Mouse (Mus musculus): ENCODE results near the gene Kng1. TPM values are rescaled to one million over a fixed set of nuclear protein-coding genes. Genes with fewer than 3 reads are reported as not detected.
"Not testable (repeated sequence)": the region's sequence is repeated elsewhere in the genome, so short reads cannot be mapped to it uniquely, and the experiment has no call there.

Gene Kng1
- total RNA-seq, 2 experiments from 2014 or later, result not detected

DNA sequence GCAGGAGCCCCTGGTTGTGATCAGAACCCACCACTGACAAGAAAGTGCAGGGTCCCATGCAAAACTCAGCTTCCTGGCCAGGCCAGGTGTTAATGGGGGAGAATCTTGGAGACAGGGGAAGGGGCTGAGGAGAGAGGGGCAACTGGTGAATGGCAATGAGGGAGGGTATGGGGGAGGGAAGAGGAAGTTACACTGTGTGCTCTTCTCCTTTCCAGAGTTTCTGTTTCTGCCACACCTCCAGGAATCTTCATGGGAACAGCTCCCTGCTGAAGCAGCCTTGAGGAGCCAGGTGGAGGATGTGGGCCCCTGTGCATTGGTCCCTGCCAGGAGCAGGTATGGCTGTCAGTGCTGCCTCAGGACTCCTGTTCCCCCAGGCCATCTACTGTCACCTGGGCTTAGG, 33.7 kb downstream of the Kng1 start:
- peak; percentile 59 for ATAC-seq (replicated peaks; ENCODE audit: poor library complexity, severe bottlenecking)

DNA sequence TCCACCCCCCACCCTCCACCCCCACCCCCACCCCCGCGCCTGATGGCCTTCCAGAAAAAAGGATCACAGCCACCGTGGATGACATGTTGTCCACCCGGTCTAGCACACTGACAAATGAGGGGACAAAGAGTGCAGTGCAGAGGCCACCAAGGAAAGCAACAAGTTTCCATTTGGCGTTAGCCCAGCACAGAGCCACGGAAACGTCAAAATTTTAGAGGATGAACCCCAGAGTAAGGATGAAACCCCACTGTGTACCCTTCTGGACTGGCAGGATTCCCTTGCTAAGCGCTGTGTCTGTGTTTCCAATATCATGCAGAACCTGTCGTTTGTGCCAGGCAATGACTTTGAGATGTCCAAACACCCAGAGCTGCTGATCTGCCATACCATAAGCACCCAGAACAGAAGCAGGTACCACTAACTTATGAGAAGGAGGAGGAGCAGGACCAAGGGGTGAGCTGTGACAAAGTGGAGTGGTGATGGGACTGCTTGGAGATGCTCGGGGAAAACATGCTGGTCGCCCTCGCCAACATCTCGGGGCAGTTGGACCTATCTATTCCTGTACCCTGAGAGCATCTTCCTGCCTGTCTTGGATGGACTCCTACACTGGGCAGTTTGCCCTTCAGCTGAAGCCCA, 35.8 kb downstream of the Kng1 start:
- ATAC-seq (replicated peaks; ENCODE audit: poor library complexity, severe bottlenecking), result no peak

DNA sequence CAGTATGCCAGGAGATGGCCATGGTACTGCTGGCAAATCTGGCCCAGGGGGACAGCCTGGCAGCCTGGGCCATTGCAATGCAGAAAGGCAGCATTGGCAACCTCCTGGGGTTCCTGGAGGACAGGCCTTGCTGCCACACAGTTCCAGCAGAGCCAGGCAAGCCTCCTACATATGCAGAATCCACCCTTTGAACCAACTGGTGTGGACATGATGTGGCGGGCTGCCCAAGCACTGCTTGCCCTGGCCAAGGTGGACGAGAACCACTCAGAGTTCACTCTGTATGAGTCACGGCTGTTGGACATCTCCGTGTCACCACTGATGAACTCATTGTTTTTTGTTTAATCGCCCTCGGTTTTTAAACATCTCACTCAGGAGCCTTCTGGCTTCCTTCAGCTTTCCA, 36.5 kb downstream of the Kng1 start:
- ATAC-seq (replicated peaks; ENCODE audit: poor library complexity, severe bottlenecking), result no peak

DNA sequence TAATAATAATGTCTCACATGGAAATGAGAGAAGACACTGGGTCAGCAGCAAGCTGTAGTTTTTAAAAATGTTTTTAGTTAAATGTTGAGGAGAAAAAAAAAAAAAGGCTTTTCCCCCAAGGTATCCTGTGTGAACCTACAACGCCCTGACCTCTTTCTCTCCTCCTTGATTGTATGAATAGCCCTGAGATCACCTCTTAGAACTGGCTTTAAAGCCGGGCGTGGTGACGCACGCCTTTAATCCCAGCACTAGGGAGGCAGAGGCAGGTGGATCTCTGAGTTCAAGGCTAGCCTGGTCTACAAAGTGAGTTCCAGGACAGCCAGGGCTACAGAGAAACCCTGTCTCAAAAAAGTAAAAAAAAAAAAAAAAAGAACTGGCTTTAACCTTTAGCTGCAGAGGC, 37.9 kb downstream of the Kng1 start:
- ATAC-seq (replicated peaks; ENCODE audit: poor library complexity, severe bottlenecking), result not testable (repeated sequence)

DNA sequence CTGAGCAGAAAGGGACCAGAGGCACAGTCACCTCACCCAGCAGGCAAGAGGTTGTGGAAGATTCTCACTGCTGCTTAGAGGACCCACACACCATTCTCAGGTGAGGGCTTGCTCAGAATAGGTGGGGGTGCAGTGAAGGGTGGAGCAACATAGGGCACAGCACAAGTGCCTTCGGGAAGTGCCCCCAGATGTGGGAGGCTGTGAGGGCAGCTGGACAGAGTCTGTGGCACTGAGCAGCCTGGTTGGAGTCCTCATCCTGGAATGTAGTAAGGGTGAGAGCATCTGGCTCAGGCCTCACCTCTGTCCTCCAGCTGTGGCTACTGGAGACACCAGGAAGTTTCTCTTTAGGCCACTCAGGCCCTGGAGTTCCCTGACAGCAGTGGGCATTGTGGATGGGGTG, 39.2 kb downstream of the Kng1 start:
- not testable (repeated sequence) for ATAC-seq (replicated peaks; ENCODE audit: poor library complexity, severe bottlenecking)

DNA sequence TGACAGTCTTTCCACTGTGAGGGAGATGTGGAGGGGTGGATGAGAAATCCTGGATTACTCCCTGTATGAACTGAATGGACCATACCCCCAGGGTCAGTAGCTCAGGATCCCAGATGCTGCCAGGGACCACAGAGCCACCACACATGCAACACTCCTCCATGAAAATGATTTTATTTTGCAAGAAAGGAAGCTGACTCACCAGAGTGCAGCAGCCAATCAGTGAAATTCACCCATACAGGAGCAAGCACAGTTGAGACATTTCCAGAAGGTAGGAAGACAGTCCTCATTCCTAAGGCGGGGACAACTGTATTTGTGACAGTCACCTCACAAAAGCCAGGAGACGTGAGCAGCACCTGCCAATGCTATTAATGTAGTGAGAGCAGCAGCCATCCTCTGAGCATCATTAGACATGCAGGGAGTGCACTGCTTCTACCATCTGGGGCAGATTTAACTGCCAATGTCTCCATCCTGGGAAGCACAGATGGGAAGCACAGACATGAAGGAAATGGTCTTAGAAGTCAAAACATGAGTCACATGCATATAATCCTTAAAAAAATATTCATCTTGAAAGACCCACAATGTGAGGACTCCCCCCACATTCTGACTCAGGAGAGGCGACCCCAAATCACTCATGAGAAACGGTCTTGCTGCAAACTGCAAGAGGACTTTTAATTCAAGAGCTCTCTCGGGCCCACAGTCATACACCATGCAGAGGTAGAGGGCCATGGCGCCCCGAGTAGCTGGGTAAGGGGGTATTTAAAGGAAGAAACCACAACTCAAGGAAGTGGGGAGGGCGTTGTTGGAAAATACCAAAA, 39.8 kb downstream of the Kng1 start:
- ATAC-seq (replicated peaks; ENCODE audit: poor library complexity, severe bottlenecking), result peak; percentile 78

DNA sequence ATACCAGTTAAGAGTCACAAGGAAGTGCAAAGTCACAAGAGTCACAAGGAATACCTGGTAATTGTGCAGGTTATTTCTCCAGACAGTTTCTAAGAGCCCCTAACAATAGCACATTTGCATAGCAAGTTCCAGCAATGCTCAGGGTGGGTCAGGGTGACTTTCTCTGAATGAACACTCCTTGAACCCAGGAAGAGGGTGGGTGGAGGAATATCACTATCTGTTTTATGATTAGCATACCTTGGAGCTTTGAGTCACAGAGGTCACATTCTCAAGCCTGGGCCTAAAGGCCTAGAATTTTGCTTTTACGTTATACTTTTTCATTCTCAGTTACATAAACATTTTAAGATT, 40.4 kb downstream of the Kng1 start:
- ATAC-seq (replicated peaks; ENCODE audit: poor library complexity, severe bottlenecking), result not testable (repeated sequence)

DNA sequence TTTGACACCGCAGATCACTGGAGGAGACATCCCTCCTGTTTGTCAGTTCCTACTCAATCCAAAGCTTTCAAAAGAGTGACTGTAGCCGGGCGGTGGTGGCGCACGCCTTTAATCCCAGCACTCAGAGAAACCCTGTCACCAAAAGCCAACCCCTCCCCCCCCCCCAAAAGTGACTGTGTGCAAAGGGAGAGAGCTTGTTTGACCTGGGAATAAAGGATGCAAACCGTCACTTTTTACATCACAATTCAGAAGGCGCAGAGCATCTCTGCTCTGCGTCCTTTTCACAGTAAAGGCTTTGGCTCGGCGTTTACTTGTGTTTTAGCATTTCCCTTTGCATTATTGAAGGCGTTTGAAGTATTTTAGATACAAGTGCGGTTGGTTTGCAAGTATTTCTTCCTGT, 42.0 kb downstream of the Kng1 start:
- no peak for ATAC-seq (replicated peaks; ENCODE audit: poor library complexity, severe bottlenecking)

DNA sequence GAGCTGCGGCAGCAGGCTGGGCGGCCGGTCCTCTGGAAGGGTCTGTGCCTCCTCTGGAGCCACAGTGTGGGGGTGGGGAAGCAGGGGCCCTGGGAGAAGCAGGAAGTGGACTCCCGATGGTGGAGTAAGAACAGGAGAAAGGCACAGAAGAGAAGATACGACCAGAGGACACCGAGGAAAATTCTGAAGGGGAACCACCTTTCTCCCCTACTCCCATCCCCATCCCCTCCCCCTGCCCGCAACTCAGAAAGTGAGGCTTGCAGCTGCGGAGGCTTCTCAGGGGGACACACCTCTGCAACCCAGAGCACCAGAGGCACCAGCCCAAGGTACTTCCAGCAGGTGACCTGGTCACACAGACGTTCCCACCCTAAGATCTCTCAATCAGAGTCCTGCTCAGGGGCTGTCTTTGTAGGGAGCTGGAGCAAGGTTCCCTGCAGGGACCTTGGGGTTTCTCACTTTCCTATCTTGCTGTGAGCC, 42.5 kb downstream of the Kng1 start:
- no peak for ATAC-seq (replicated peaks; ENCODE audit: poor library complexity, severe bottlenecking)

DNA sequence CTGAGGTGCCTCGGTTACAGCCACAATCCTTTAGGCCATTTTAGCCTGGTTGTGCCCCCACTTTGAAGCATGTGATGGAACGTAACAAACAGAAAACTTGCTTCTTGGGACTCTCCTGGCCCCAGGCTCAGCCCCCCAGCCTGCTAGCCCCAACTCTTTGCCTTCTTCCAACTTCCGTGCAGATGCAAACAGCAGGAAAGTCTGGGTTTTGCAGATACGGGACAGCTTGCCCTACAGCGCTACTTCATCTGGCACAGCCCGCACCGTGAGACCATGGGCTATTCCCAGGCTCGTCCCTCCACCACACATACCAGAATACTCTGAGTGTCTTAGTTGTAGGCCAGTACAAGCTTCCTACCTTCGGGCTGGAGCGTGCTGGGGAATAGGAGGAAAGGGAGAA, 42.9 kb downstream of the Kng1 start:
- no peak for ATAC-seq (replicated peaks; ENCODE audit: poor library complexity, severe bottlenecking)

DNA sequence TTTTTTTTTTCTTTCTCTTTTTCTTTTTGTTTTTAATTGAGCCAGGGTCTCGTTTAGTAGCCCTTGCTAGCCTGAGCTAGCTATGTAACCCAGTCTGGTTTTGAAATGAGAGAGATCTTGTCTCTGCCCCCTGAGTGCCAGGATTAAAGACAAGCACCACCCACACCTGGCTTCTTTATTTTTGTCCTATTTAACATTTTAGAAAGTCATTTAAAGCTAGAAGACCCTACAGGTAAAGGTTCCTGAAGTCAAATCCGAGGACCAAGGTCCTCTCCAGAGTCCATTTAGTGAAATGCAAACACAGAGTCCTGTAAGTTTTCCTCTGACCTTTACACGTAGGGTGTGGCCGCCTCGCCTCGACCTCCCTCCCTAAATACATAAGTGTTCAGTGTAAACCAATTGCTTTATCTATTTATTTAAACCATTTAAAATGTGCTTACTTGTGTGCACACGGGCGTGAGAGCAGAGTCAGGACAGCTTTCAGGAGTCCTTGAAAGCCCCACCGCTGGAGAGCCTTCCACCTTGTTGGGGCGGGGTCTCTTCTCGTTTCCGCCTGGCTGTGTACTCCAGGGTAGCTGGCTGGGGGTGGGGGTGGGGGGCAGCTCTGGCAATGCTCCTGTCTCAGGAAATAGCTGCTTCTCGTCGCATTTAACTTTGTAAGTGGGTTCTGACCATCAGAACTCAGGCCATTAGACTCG, 44.8 kb downstream of the Kng1 start:
- no peak for ATAC-seq (replicated peaks; ENCODE audit: poor library complexity, severe bottlenecking)

DNA sequence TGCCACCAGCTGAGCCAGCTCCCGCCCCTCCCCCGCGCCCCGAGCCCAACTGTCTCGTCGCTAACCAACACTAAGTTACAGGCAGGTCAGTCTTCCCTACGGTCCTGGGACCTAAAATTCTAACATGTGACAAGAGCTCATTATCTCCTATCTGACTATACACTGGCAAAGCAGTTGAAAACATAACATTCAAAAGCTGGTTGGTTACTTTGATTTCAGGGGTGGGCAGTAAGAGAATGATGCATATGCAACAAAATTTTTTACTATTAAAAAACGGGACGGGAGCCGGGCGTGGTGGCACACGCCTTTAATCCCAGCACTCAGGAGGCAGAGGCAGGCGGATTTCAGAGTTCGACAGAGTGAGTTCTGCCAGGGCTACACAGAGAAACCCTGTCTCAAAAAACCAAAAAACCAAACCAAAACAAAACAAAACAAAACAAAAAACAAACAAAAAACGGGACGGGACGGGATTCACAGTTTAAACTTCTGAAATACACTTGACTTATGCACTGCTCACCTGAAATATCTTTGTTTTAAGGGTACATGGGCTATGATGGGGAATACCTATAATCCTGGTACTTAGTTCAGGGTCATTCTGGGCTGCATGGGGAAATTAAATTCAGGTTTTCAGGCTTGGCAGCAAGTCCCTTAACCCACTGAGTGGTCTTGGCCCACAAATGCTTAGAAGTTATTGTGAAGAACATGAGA, 45.5 kb downstream of the Kng1 start:
- no peak for ATAC-seq (replicated peaks; ENCODE audit: poor library complexity, severe bottlenecking)

DNA sequence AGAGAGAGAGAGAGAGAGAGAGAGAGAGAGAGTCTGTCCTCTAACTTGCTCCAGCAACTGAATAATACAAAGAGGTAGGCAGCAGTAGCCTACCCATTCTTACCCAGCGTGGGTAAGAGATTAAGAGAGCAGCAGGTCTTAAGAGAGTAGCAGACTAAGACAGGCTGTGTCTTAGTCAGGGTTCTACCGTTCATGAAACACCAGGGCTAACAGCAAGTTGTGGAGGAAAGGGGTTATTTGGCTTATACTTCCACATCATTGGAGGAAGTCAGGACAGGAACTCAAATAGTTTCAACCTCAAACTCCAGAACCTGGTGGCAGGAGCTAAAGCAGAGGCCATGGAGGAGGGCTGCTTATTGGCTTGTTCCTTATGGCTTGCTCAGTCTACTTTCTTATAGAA, 46.2 kb downstream of the Kng1 start:
- peak; percentile 15 for ATAC-seq (replicated peaks; ENCODE audit: poor library complexity, severe bottlenecking)

DNA sequence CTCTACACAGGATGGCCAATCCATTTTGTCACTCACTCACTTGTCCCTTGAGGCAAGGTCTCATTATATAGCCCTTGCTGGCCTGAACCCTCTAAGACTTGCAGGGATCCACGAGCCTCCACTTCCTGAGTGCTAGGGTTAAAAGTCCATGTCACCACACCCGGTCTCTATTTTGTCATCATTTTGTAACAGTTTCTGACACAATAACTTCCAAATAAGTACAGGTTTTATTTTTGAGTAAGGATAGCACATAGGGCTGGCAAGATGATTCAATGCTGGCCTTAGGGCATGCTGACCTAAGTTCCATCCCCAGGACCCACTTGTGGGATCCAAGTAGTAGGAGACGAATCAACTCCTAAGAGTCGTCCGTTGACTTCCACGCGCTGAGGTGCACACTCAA, 48.5 kb downstream of the Kng1 start:
- peak; percentile 20 for ATAC-seq (replicated peaks; ENCODE audit: poor library complexity, severe bottlenecking)

DNA sequence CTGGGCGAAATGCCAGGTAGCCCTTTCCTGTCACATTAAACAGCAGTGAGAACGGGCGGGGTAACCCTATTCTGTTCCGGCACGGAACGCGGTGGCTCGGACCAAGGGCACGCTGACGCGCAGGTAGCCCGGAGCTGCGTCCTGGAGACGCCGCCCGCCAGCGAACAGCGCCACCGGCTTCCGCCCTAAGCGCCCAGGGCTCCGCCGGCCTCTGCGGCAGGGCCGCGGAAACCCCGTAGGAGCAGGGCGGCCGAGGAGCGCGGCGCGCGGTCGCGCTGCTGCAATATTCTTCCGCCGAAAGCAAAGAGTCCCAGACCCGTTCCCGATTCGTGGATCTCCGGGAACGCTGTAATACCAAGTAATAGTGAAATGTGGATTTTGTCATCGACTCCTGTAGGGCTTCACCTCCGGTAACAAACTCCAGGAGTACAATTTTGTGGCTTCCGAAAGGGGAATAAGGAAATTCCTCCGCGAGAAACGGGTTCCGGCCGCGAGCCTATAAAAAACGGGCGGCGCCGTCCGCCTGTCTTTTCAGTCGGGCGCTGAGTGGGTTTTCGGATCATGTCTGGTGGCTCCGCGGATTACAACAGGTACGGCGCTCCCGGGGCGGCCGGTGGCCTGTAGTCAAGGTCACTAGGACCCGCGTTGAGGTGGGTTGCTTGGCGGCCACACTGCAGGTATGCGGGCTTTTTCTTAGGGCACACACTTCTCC, 49.7 kb downstream of the Kng1 start, which contains the start of gene Eif4a2:
Gene Eif4a2 (plus strand): TSS at position 214 of the 712 bp plus-strand sequence.
- peak; percentile 64 for ATAC-seq (replicated peaks; ENCODE audit: poor library complexity, severe bottlenecking)

DNA sequence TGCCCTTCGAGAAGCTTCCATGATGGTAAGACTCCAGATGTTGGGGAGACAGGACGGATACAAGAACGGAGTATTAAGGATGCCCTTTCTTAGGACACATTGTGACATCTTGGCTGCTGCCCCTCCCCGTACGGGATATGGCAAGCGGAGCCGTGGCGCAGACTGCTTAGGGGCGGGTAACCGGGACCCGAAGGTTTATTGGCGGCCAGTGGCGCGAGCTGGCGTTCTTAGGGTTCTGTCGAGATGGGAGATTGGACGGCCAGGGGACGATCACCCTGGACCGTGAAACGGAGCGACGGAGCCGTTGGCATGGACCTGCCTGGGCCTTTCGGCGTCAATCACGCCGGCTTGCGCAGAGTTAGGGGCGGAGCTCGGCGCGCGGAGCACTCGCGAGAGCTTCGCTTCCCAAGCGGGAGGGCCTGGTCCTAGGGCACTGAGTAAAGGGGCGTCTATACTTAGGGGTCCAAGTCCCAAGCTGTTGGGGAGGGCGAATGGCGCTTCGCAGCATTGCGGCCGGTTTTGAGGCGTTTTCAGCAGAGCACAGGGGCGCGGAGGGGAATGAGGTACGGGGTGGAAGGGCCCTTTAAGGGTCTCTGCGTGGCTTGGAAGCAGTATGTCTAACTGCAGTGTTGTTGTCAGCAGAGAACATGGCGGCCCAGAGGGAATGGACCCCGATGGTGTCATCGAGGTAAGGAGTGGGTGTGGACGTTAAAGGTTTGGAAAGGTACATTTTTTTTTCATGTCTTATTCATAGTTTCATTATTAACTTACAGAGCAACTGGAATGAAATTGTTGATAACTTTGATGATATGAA, 50.5 kb downstream of the Kng1 start:
- ATAC-seq (replicated peaks; ENCODE audit: poor library complexity, severe bottlenecking), result peak; percentile 59

DNA sequence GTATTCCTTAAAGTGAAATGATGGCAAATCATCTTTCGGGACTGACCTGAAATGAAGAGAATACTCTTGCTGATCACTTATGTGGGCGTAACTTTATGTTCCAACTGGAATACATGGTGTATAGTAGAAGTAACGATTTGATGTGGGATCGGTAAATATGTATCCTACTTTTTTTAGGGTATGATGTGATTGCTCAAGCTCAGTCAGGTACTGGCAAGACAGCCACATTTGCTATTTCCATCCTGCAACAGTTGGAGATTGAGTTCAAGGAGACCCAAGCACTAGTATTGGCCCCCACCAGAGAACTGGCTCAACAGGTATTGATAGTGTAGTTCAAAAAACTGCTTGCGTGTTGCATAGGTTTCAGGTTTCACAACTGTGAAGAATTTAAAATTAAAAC, 51.3 kb downstream of the Kng1 start:
- no peak for ATAC-seq (replicated peaks; ENCODE audit: poor library complexity, severe bottlenecking)

DNA sequence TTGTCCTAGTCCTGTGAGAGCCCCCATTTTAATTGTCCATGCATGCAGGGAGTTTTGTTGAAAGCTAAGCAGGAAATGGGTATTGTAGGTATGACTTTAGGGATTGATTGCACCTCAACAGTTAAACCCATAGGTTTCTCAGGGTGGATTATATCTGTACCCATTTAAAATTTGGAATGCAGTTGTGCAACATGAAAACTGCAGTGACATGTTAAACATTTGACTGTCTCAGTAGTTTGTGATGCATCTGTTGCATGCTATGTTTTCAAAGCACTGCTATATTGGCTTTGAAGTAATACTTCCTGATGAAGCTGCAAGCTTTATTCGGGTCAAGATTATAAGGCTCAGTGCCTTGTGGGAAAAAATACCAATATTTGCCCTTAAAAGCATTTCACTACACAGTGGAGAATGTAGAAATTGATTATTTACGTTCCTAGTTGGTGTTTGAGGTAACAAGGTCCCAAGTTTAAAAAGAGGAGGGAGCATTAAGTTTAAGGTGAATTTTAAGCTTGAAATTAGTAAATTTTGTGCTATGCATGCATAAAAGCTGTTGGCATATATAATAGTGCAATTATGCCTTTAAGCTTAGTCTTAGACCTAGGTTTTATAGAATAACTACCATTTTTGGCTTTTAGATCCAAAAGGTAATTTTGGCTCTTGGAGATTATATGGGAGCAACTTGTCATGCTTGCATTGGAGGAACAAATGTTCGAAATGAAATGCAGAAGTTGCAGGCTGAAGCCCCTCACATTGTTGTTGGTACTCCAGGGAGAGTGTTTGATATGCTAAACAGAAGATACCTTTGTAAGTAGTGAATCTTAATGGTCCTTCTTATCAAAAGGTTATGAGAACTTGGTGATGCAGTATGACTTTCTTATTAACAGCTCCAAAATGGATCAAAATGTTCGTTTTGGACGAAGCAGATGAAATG, 52.0 kb downstream of the Kng1 start:
- ATAC-seq (replicated peaks; ENCODE audit: poor library complexity, severe bottlenecking), result no peak
